In the genomic region with DNA sequence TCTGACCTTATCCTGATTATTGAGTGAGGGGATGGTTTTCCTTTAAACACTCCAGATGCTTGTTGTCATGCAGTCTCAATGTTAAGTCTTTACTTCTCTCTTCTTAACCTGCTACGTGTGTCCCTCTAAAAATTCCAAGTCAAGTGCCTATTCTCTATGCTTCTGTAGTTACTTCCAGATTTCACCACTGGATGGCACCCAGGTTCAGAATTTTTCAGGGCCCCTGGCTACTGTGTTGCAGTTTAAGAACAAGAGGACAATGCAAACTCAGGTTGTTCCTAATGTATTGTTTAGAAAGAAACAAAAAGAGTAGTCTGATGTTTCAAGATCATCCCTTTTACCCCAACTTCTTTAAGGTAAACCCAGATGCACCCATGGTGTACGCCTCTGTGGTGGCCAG, we compare ENCODE assay signal across 9 mouse cellular contexts. TPM values are rescaled to one million over a fixed set of nuclear protein-coding genes. Genes with fewer than 3 reads are reported as not detected.
DNase-seq lines count a peak whose midpoint lies in the region; ATAC-seq and TF ChIP-seq lines count a peak whose summit lies in the region.
"Had no signal": no experiment of that assay in that cellular context is flagged by ENCODE, and none has a peak within 500 bp of the region (broad histone marks: within the 10 kb centered on the region; RNA-seq: fewer than 3 reads in every experiment).

No protein-coding gene starts in this region.

- no peak overlapping the region for H3K4me3 ChIP-seq in heart, adult 2 months
- H3K4me3 ChIP-seq in midbrain, embryonic 14.5 days (replicated peaks; ENCODE audit: low read depth, low read length): no peak overlapping the region
- H3K4me3 ChIP-seq: limb, embryonic 15.5 days had no signal

- H3K27me3 ChIP-seq in heart, adult 2 months (ENCODE audit: control insufficient read depth, insufficient read depth, low read length): no peaks in the 10 kb centered on the region
- no peaks in the 10 kb centered on the region for H3K27me3 ChIP-seq in midbrain, embryonic 14.5 days (ENCODE audit: control insufficient read depth, insufficient read depth, low read length)
- H3K27me3 ChIP-seq: limb, embryonic 15.5 days had no signal

- H3K4me2 ChIP-seq in midbrain, embryonic 14.5 days (ENCODE audit: low read length): no peak overlapping the region
- H3K4me2 ChIP-seq: limb, embryonic 15.5 days had no signal

- no peak for TF ChIP-seq EP300 in heart, adult 2 months (IDR thresholded peaks at IDR 0.05; ENCODE audit: insufficient read depth, low read depth, low read length)

- intact Hi-C loops in heart, adult 2 months (cut with DNase I): loop anchor here (2.0 kb wide), 1 partner anchor 141 kb away; no protein-coding TSS in a partner anchor
- intact Hi-C loops in heart, postnatal 25 days (cut with DNase I): loop anchor here (1.0 to 10.0 kb wide), 3 partner anchors 51 to 166 kb away; no protein-coding TSS in a partner anchor

- DNase-seq in heart, adult 2 months: peak in 1 of 2 experiments; percentile 55
- DNase-seq in heart, postnatal 25 days (ENCODE audit: low spot score): no peak
- peak; percentile 52 for DNase-seq in 416B (ENCODE audit: low read depth)
- peak; percentile 48 for DNase-seq in adrenal gland, postnatal 25 days
- peak; percentile 48 for DNase-seq in gastrocnemius, postnatal 10 days
- peak; percentile 64 to 75 for DNase-seq in layer of hippocampus, postnatal 10 days (ENCODE audit: low spot score in 2 of 2)
- DNase-seq in midbrain, embryonic 14.5 days: peak; percentile 79

- no peak overlapping the region for H3K27ac ChIP-seq in heart, adult 2 months
- no peak overlapping the region for H3K27ac ChIP-seq in midbrain, embryonic 14.5 days (replicated peaks; ENCODE audit: low read depth, low read length)
- H3K27ac ChIP-seq: limb, embryonic 15.5 days had no signal

- ATAC-seq in midbrain, embryonic 14.5 days (ENCODE audit: low FRiP score, low TSS enrichment): no peak; the same call in 1 of the 2 replicates
- no peak for ATAC-seq in activated CD4-positive, CD25-positive, alpha-beta regulatory T cell, adult 4 months

- peaks cover 4% of the 10 kb centered on the region for H3K36me3 ChIP-seq in heart, adult 2 months (ENCODE audit: control insufficient read depth, insufficient read depth, low read length)
- no peaks in the 10 kb centered on the region for H3K36me3 ChIP-seq in midbrain, embryonic 14.5 days (ENCODE audit: control insufficient read depth, insufficient read depth, low read length)
- H3K36me3 ChIP-seq: limb, embryonic 15.5 days had no signal

- peak; percentile 83 for TF ChIP-seq CTCF in heart, adult 2 months (IDR thresholded peaks at IDR 0.05)

- peaks cover 1% of the 10 kb centered on the region; the same call in 1 of the 2 replicates for H3K4me1 ChIP-seq in heart, adult 2 months (ENCODE audit: control insufficient read depth, insufficient read depth, low read length)
- H3K4me1 ChIP-seq in midbrain, embryonic 14.5 days (ENCODE audit: control insufficient read depth, insufficient read depth, low read length): no peaks in the 10 kb centered on the region
- H3K4me1 ChIP-seq: limb, embryonic 15.5 days had no signal

- H3K9ac ChIP-seq in heart, adult 2 months (ENCODE audit: low read depth, low read length): no peak overlapping the region
- H3K9ac ChIP-seq in midbrain, embryonic 14.5 days (replicated peaks; ENCODE audit: low read length): no peak overlapping the region
- H3K9ac ChIP-seq: limb, embryonic 15.5 days had no signal

- no peak for TF ChIP-seq POLR2A in heart, adult 2 months (IDR thresholded peaks at IDR 0.05; ENCODE audit: insufficient read depth, low read depth, low read length)

- H3K9me3 ChIP-seq in midbrain, embryonic 14.5 days (ENCODE audit: control insufficient read depth, low read length): no peaks in the 10 kb centered on the region
- H3K9me3 ChIP-seq: limb, embryonic 15.5 days had no signal

- no peaks in the 10 kb centered on the region for H3K79me2 ChIP-seq in heart, adult 2 months (replicated peaks; ENCODE audit: control insufficient read depth, insufficient read depth, low read length)

- 53% methylated on average over 2 of the region's 2 CpGs for whole genome bisulfite sequencing in heart, adult 2 months
- WGBS in midbrain, embryonic 14.5 days: 60% methylated on average over 2 of the region's 2 CpGs

RNA-seq across cellular contexts. Expression of a gene that starts 8.4 kb away (rescaled TPM):
- 100 to 1,000 TPM; 169 to 188 TPM for total RNA-seq in heart, adult 2 months (2021)
- polyA plus RNA-seq in heart, adult 2 months (2012; rRNA removed): 60.3 and 70.8 TPM in 2 replicates
- total RNA-seq in heart, postnatal 25 days (2021): 100 to 1,000 TPM; 228 to 233 TPM
- total RNA-seq in adrenal gland, postnatal 25 days (2021): 33.9 and 43.7 TPM in 2 replicates
- 100 to 1,000 TPM; 148 to 150 TPM for total RNA-seq in gastrocnemius, postnatal 10 days (2021)
- 1 to 10 TPM; 9.5 to 9.9 TPM for total RNA-seq in layer of hippocampus, postnatal 10 days (2021)
- polyA plus RNA-seq in midbrain, embryonic 14.5 days (2014; fragmentation: Nextera tagmentation; extraction: Ambion mirVana): 13.6 and 19.4 TPM in 2 replicates
- polyA plus RNA-seq in activated CD4-positive, CD25-positive, alpha-beta regulatory T cell, adult 4 months (2017; shearing (Covaris generic)): under 1 TPM; 0.24 to 0.33 TPM

RNA-seq across cellular contexts. Expression of a gene that starts 33.8 kb away (rescaled TPM):
- 1 to 10 TPM; 1.1 to 1.7 TPM for total RNA-seq in heart, adult 2 months (2021)
- polyA plus RNA-seq in heart, adult 2 months (2012; rRNA removed): 0.53 and 1.2 TPM in 2 replicates
- total RNA-seq in heart, postnatal 25 days (2021): 1 to 10 TPM; 1.3 to 2.1 TPM
- total RNA-seq in adrenal gland, postnatal 25 days (2021): 6.0 and 8.4 TPM in 2 replicates
- 1 to 10 TPM in 1 of 2 experiments, under 1 TPM in 1; 0.49 to 1.2 TPM for total RNA-seq in gastrocnemius, postnatal 10 days (2021)
- total RNA-seq in layer of hippocampus, postnatal 10 days (2021): under 1 TPM; 0.38 to 0.55 TPM
- polyA plus RNA-seq in midbrain, embryonic 14.5 days (2014; fragmentation: Nextera tagmentation; extraction: Ambion mirVana): 0.04 and 1.0 TPM in 2 replicates
- 10 to 100 TPM; 34.4 to 38.8 TPM for polyA plus RNA-seq in activated CD4-positive, CD25-positive, alpha-beta regulatory T cell, adult 4 months (2017; shearing (Covaris generic))
